In genomic region chr5:36474283-36474682, GRCm38 (mm10) we compare ENCODE assay signal across 8 mouse cellular contexts. TPM values are rescaled to one million over a fixed set of nuclear protein-coding genes. Genes with fewer than 3 reads are reported as not detected.
DNase-seq lines count a peak whose midpoint lies in the region.

No protein-coding gene starts in this region.

- peak; percentile 69 to 77 for DNase-seq in left cerebral cortex, adult 18-20 months (ENCODE audit: low spot score in 2 of 2)
- DNase-seq in left cerebral cortex, adult 11 months (ENCODE audit: low spot score) = no peak
- DNase-seq in adrenal gland, adult 2 months = peak; percentile 74
- peak; percentile 62 for DNase-seq in embryo, embryonic 11.5 days (ENCODE audit: low read depth, low spot score)
- DNase-seq in heart, postnatal 14 days = peak; percentile 68 to 82
- peak; percentile 61 for DNase-seq in layer of hippocampus, adult 9-11 months
- peak; percentile 89 for DNase-seq in lung, postnatal 36 days
- DNase-seq in spleen, postnatal 10 days (ENCODE audit: low spot score in 2 of 2) = peak; percentile 66 to 85

- intact Hi-C loops in heart, postnatal 14 days (cut with DNase I) = no loop called here

RNA-seq across cellular contexts. Expression of gene Grpel1, which starts 9.5 kb away (rescaled TPM):
- 10 to 100 TPM; 22.8 to 24.0 TPM for total RNA-seq in left cerebral cortex, adult 18-20 months (2021)
- total RNA-seq in adrenal gland, adult 2 months (2021) = 10 to 100 TPM; 79.9 to 86.9 TPM
- polyA plus RNA-seq in adrenal gland, adult 2 months (2012; rRNA removed) = 20.6 and 28.7 TPM in 2 replicates
- total RNA-seq in heart, postnatal 14 days (2021) = 10 to 100 TPM; 55.2 to 58.4 TPM

RNA-seq across cellular contexts. Expression of gene Tada2b, which starts 9.8 kb away (rescaled TPM):
- 10 to 100 TPM; 31.5 to 33.8 TPM for total RNA-seq in left cerebral cortex, adult 18-20 months (2021)
- total RNA-seq in adrenal gland, adult 2 months (2021) = 10 to 100 TPM; 31.9 to 39.4 TPM
- 24.0 and 25.9 TPM in 2 replicates for polyA plus RNA-seq in adrenal gland, adult 2 months (2012; rRNA removed)
- 10 to 100 TPM; 15.7 to 16.0 TPM for total RNA-seq in heart, postnatal 14 days (2021)

RNA-seq across cellular contexts. Expression of gene Ccdc96, which starts 10.1 kb away (rescaled TPM):
- total RNA-seq in left cerebral cortex, adult 18-20 months (2021) = 1 to 10 TPM in 1 of 2 experiments, under 1 TPM in 1; 0.91 to 1.3 TPM
- total RNA-seq in adrenal gland, adult 2 months (2021) = under 1 TPM; 0.35 to 0.52 TPM
- polyA plus RNA-seq in adrenal gland, adult 2 months (2012; rRNA removed) = 0.10 TPM in 1 of 2 replicates, not detected in the other
- total RNA-seq in heart, postnatal 14 days (2021) = under 1 TPM; 0.29 to 0.31 TPM
